Mouse (Mus musculus): ENCODE measurements around the gene Iqgap2.

DNA sequence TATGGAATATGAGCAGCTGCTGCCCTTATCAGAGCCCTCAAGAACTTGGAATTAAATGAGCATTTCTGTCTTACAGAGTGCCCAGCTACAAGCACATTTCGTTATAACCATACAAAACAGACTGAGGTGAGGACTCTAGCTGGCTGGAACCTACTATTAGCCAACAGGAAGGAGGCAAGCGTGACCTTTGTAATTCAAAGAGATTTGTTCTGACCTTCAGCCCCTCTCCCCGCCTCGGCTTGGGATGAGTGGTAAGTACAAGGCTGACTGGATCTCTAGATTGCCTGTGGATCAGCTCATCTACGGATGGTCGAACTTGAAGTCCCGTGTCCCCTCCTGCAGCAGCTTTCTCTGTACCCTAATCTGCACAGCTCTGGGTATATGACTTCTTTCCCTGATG is 265.0 kb downstream of the Iqgap2 start:
- TF ChIP-seq MAX (IDR thresholded peaks at IDR 0.05) = no peak
- TF ChIP-seq CTCF (IDR thresholded peaks at IDR 0.05; ENCODE audit: control insufficient read depth, insufficient read depth, insufficient read length) = no peak
- no peak for TF ChIP-seq MYOG (IDR thresholded peaks at IDR 0.05; ENCODE audit: control insufficient read depth, extremely low read depth, insufficient read length)

All from C2C12 (cell line).